Mouse (Mus musculus): ENCODE measurements around the gene Stk11ip.

DNA sequence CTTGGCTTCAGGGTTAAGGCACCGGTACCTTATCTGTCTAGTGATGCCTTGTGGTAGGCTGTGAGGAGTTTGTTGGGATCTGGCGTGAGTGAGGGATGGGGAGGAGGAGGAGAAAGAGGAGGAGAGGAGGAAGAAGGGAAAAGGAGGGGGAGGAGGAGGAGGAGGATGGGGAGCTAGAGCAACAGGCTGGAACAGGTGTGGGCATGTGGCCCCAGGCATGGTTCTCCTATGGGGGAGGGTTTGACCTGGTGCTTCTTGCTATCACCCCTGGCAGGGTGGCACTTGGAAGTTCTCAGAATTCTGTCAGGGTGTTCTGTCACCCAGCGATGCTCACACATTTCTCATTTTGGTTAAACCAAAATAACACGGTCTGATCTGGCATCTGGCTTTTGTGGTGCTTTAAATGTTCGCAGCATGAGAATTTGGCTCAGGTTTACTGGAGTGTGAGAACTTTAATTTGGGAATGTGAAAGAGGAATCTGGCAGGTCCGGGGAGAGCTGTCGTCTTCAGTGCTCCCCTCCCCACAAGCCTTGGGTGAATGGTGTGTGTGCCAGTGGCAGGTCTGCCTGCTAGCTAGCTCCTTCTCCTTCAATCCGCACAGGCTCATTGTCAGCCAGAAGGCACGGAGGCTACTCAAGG is 34.9 kb downstream of the Stk11ip start:
- no peak for TF ChIP-seq CTCF (IDR thresholded peaks at IDR 0.05; ENCODE audit: low read depth, low read length)
- TF ChIP-seq GATA1 (IDR thresholded peaks at IDR 0.05; ENCODE audit: borderline replicate concordance, low read length): no peak
- TF ChIP-seq TAL1 (conservative IDR thresholded peaks at IDR 0.05; ENCODE audit: low read depth, low read length): no peak

Measured in G1E (cell line).